Mouse (Mus musculus) heart, adult 2 months (tissue): ENCODE results near the gene Ubxn10.

Experiments used
- CTCF ChIP-seq: fragments of 200-600 bp; IDR thresholded peaks from 2 replicates; pipeline ENCODE4 v1.8.1; 2022; ENCODE audit warnings: antibody characterized with exemption, mild to moderate bottlenecking, moderate library complexity
- EP300 ChIP-seq: fragments of 200-500 bp; IDR thresholded peaks from 2 replicates; pipeline ENCODE4 v1.6.1; 2011; ENCODE audit warnings: low read depth, low read length, control low read depth; ENCODE audit not compliant: insufficient read depth

GRCm38 (mm10) chr4:138709246-138709645, 27.7 kb downstream of the Ubxn10 start:
- no peak for TF ChIP-seq EP300
- no peak for TF ChIP-seq CTCF
